8 mouse cellular contexts compared by ENCODE assay signal in genomic region chrX:103484050-103484449, GRCm38 (mm10).
DNase-seq lines count a peak whose midpoint lies in the region; ATAC-seq and TF ChIP-seq lines count a peak whose summit lies in the region.

No protein-coding gene starts in this region.

- H3K27ac ChIP-seq in heart, embryonic 15.5 days: no peak overlapping the region
- no peak overlapping the region for H3K27ac ChIP-seq in lung, postnatal 0 days (ENCODE audit: low read length)

- no peak overlapping the region for H3K9ac ChIP-seq in heart, embryonic 15.5 days
- no peak overlapping the region for H3K9ac ChIP-seq in lung, postnatal 0 days (replicated peaks; ENCODE audit: low read depth)

- no peak overlapping the region for H3K4me3 ChIP-seq in heart, embryonic 15.5 days
- H3K4me3 ChIP-seq in lung, postnatal 0 days (ENCODE audit: low read depth, low read length): no peak overlapping the region

- H3K9me3 ChIP-seq in heart, embryonic 15.5 days (replicated peaks): no peaks in the 10 kb centered on the region
- no peaks in the 10 kb centered on the region for H3K9me3 ChIP-seq in lung, postnatal 0 days (ENCODE audit: low read length)

- TF ChIP-seq CTCF in lung, postnatal 0 days (IDR thresholded peaks at IDR 0.05): peak; percentile 87

- no peaks in the 10 kb centered on the region for H3K4me1 ChIP-seq in heart, embryonic 15.5 days (replicated peaks)
- H3K4me1 ChIP-seq in lung, postnatal 0 days (ENCODE audit: insufficient read depth, low read depth, low read length): no peaks in the 10 kb centered on the region

- 29% methylated on average over 2 of the region's 2 CpGs for WGBS in heart, embryonic 15.5 days
- WGBS in lung, postnatal 0 days: 26% methylated on average over 2 of the region's 2 CpGs

- peak; percentile 28 to 90 for DNase-seq in adrenal gland, adult (ENCODE audit: inconsistent age in 2 of 2, low spot score in 1 of 2)
- DNase-seq in adrenal gland, postnatal 4 days (ENCODE audit: low spot score in 2 of 2): no peak
- peak; percentile 38 for DNase-seq in CD4-positive helper T cell, adult 2 months (ENCODE audit: low read depth, low spot score)
- DNase-seq in cerebellum, adult 9-10 months: peak; percentile 70
- peak; percentile 65 for DNase-seq in kidney, postnatal 10 days
- peak; percentile 80 for DNase-seq in lung, postnatal 0 days (ENCODE audit: low spot score)
- DNase-seq in right cerebral cortex, postnatal 14 days: peak; percentile 48

- ATAC-seq in heart, embryonic 15.5 days (replicated peaks; ENCODE audit: insufficient number of reproducible peaks, insufficient read depth, low FRiP score, low read depth): no peak
- no peak for ATAC-seq in lung, postnatal 0 days

- H3K27me3 ChIP-seq in heart, embryonic 15.5 days: no peaks in the 10 kb centered on the region
- H3K27me3 ChIP-seq in lung, postnatal 0 days (replicated peaks; ENCODE audit: insufficient read depth, low read length): no peaks in the 10 kb centered on the region

- H3K4me2 ChIP-seq in heart, embryonic 15.5 days: peak overlapping the region; percentile 53
- peak overlapping the region; percentile 46; the same call in 1 of the 2 replicates for H3K4me2 ChIP-seq in lung, postnatal 0 days (replicated peaks; ENCODE audit: low read depth, low read length)

- H3K36me3 ChIP-seq in heart, embryonic 15.5 days: no peaks in the 10 kb centered on the region
- H3K36me3 ChIP-seq in lung, postnatal 0 days (ENCODE audit: insufficient read depth, low read length): no peaks in the 10 kb centered on the region

- TF ChIP-seq EP300 in lung, postnatal 0 days (IDR thresholded peaks at IDR 0.05): no peak

Comparison
In these comparisons a context has a peak if more than half of its experiments do, and no peak if none do; other contexts are left out.
1. DNase-seq: peak in adrenal gland, adult (2 of 2), CD4-positive helper T cell, adult 2 months (single experiment), cerebellum, adult 9-10 months (single experiment), kidney, postnatal 10 days (single experiment), lung, postnatal 0 days (single experiment) and right cerebral cortex, postnatal 14 days (single experiment); none in adrenal gland, postnatal 4 days (0 of 2).